Mouse (Mus musculus): Measurements from ENCODE around the gene Stkld1. TPM values are rescaled to one million over a fixed set of nuclear protein-coding genes. Genes with fewer than 3 reads are reported as not detected.
A peak's percentile ranks its signal among the peaks of the same experiment; 100 is the strongest.

Gene Stkld1
- polyA plus RNA-seq, 1 experiment, result 0.28 TPM

- peak; percentile 93 for DNase-seq (ENCODE audit: low spot score)
These were observed 30.3 kb downstream of the Stkld1 start, which contains the start of gene Rexo4 for GRCm38 (mm10) chr2:26963923-26964723. Gene Rexo4 (minus strand): TSS chr2:26964386.

DNA sequence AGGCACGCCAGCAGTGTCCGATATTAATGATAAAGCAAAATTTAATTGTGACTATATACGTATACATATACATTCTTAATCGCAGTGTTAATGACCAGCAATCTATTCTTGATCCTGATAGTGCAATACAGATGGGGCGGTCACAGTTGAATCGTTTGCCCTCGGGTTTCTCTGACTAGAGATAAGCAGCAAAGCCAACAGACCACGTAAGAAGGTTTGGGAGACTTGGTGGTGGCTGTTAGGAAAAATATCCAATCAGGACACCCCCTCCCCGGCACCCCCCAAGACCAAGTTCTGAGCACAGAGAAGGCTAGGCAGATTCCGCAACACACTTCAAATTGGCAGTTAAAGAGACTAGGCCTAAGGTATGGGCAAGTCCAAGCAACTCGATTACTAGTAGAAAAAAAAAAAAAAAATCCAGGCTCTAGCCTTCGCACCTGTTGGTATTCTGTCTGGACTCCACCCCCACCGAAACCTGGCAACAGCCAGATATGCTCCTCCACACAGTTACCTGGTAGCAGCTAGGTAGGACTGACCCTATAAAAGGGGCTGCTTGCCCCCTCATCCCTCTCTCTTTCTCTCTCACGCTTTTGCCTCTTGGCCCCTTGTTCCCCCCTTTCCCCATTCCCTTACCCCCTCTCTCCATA, 31.0 kb downstream of the Stkld1 start:
- DNase-seq (ENCODE audit: low spot score), result no peak

DNA sequence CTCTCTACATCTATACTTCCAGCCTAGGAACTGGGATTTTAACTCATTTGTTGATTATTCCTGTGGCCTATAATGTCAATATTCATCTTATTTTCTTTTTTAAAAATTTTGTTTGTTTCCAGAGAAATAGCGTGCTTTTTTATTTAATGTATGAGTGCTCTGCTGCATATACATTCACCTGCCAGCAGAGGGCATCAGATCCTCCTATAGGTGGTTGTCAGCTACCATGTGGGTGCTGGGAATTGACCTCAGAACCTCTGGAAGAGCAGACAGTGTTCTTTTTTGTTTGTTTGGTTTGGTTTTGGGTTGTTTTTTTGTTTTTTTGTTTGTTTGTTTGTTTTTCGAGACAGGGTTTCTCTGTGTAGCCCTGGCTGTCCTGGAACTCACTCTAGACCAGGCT, 33.4 kb downstream of the Stkld1 start:
- DNase-seq (ENCODE audit: low spot score), result no peak

DNA sequence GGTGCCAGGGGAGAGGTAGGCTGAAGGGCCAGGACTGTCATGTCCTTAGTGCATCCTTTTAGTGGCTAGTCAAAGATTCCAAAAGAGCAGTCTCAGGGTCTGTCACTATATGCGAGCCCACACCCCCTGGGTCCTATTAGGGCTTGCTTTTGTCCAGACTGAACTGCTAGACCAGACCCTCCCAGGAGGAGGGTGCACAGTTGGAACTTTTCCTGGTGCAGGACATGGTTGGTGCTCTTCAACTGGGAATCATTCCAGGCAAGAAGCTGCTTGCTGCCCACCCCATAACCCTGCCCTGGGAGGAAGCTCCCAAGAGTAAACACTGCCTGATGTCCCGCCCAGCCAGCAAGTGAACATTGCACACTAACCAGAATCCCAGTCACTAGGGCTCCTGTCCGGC, 39.3 kb downstream of the Stkld1 start, which contains the start of gene Adamts13:
Gene Adamts13, plus strand, starts transcription at position 301 of the 400 bp plus-strand sequence.
- DNase-seq (ENCODE audit: low spot score), result no peak

- no peak for DNase-seq (ENCODE audit: low spot score)
These were observed 40.1 kb downstream of the Stkld1 start for GRCm38 (mm10) chr2:26973960-26974359.

DNA sequence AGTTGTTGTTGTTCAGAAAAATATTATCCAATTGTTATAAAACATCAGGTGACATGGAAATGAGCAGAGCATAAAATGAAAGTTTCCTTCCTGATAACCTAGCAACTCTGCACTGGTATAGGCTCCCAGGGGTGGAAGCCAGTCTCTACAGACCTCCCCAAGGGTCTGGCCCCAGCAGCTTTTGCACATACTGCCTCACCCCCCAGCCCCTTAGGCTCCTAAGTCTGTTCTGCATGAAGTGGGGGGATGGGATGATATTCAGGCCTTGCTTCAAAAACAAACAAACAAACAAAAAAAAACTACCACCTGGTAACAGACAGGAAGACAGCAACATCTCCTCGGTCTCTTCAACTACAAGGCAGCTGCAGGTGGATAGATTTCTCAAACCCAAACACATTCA, 46.5 kb downstream of the Stkld1 start:
- DNase-seq (ENCODE audit: low spot score), result no peak

- DNase-seq (ENCODE audit: low spot score), result no peak
These were observed 50.3 kb downstream of the Stkld1 start for GRCm38 (mm10) chr2:26984179-26984578.

DNA sequence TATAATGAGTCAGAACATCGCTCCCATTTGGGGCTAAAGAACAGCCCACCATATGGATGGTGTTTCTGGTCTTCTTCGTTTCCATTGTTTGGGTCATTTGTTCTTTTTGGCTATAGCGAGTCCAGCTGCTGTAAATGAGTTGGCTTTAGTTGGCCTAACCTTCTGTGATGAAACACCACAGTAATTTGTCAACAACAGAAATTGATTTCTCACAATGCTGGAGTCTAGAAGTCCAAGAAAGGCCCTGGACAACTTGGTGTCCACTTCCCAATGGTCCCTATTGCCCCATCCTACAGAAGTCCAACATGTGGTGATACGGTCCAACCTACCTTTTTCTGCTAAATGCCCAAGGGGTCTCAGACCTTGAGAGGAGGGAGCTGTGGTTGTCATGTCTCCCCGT, 50.8 kb downstream of the Stkld1 start:
- DNase-seq (ENCODE audit: low spot score), result no peak

DNA sequence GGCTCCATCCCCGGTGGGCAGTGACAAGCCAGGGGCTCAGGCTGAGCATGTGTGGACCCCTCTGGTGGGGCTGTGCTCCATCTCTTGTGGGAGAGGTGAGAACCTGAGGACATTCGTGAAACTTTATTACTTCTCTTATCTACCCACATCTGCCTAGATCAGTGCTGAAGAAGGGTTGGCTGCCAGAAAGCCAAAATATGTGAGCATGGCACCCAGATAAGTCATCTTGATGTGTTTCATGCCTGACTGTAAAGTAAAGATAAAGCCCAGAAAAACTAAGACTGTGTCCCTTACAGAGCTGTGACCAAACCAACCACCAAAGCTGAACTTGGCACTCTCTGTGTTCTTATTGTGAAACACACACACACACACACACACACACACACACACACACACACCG, 60.1 kb downstream of the Stkld1 start:
- DNase-seq (ENCODE audit: low spot score), result no peak

- DNase-seq (ENCODE audit: low spot score), result no peak
These were observed 63.7 kb downstream of the Stkld1 start for GRCm38 (mm10) chr2:26997498-26997897.

- no peak for DNase-seq (ENCODE audit: low spot score)
These were observed 64.1 kb downstream of the Stkld1 start for GRCm38 (mm10) chr2:26997993-26998392.

Other genes starting within 250 kb of the Stkld1 start
- gene Abo, start 69.1 kb upstream of the Stkld1 start, polyA plus RNA-seq (2012; rRNA removed), result not detected in 2 replicates
- gene Surf6, start 31.2 kb upstream of the Stkld1 start, polyA plus RNA-seq (2012; rRNA removed), result 15.7 and 16.3 TPM in 2 replicates
- gene Med22, start 23.4 kb upstream of the Stkld1 start, polyA plus RNA-seq (2012; rRNA removed), result 28.6 and 32.5 TPM in 2 replicates
- 1,359 and 1,515 TPM in 2 replicates for gene Rpl7a, start 23.3 kb upstream of the Stkld1 start, polyA plus RNA-seq (2012; rRNA removed)
- 43.1 and 48.2 TPM in 2 replicates for gene Surf2, start 17.7 kb upstream of the Stkld1 start, polyA plus RNA-seq (2012; rRNA removed)
- 92.5 and 103 TPM in 2 replicates for gene Surf1, start 17.5 kb upstream of the Stkld1 start, polyA plus RNA-seq (2012; rRNA removed)
- gene Surf4, start 119 bp upstream of the Stkld1 start, polyA plus RNA-seq (2012; rRNA removed), result 131 and 132 TPM in 2 replicates
- 33.6 TPM in 2 replicates for gene Rexo4, start 30.3 kb downstream of the Stkld1 start, polyA plus RNA-seq (2012; rRNA removed)
- 0.08 and 0.13 TPM in 2 replicates for gene Adamts13, start 39.4 kb downstream of the Stkld1 start, polyA plus RNA-seq (2012; rRNA removed)
- 48.0 and 48.9 TPM in 2 replicates for gene Cacfd1, start 75.9 kb downstream of the Stkld1 start, polyA plus RNA-seq (2012; rRNA removed)
- gene Slc2a6, start 94.0 kb downstream of the Stkld1 start, polyA plus RNA-seq (2012; rRNA removed), result 2.2 and 2.8 TPM in 2 replicates
- gene Mymk, start 138.1 kb downstream of the Stkld1 start, polyA plus RNA-seq (2012; rRNA removed), result not detected in 2 replicates
- 3.1 and 5.1 TPM in 2 replicates for gene Adamtsl2, start 145.3 kb downstream of the Stkld1 start, polyA plus RNA-seq (2012; rRNA removed)
- gene Fam163b, start 208.4 kb downstream of the Stkld1 start, polyA plus RNA-seq (2012; rRNA removed), result 0.09 and 0.11 TPM in 2 replicates
- 0.38 and 0.44 TPM in 2 replicates for gene Dbh, start 231.2 kb downstream of the Stkld1 start, polyA plus RNA-seq (2012; rRNA removed)

Measured in urinary bladder, adult 2 months (tissue).